In genomic region chr6:41055581-41055980, GRCm38 (mm10) we compare ENCODE assay signal across 9 mouse cellular contexts. TPM values are rescaled to one million over a fixed set of nuclear protein-coding genes. Genes with fewer than 3 reads are reported as not detected.
DNase-seq lines count a peak whose midpoint lies in the region; ATAC-seq and TF ChIP-seq lines count a peak whose summit lies in the region.
"Had no signal": no experiment of that assay in that cellular context is flagged by ENCODE, and none has a peak within 500 bp of the region (broad histone marks: within the 10 kb centered on the region; RNA-seq: fewer than 3 reads in every experiment).

No protein-coding gene starts in this region.

- H3K27ac ChIP-seq in heart, embryonic 11.5 days (ENCODE audit: low read depth, low read length) = no peak overlapping the region
- no peak overlapping the region for H3K27ac ChIP-seq in neural tube, embryonic 15.5 days (replicated peaks)
- H3K27ac ChIP-seq in heart, postnatal 0 days (ENCODE audit: low read depth) = no peak overlapping the region
- H3K27ac ChIP-seq in midbrain, postnatal 0 days (ENCODE audit: low read depth, low read length) = no peak overlapping the region
- H3K27ac ChIP-seq: embryonic facial prominence, embryonic 13.5 days had no signal

- H3K9ac ChIP-seq in heart, embryonic 11.5 days (ENCODE audit: low read depth, low read length) = no peak overlapping the region
- H3K9ac ChIP-seq in neural tube, embryonic 15.5 days (replicated peaks) = no peak overlapping the region
- H3K9ac ChIP-seq in heart, postnatal 0 days (replicated peaks; ENCODE audit: low read depth, low read length) = no peak overlapping the region
- no peak overlapping the region for H3K9ac ChIP-seq in midbrain, postnatal 0 days (replicated peaks; ENCODE audit: low read length, poor library complexity, severe bottlenecking)
- H3K9ac ChIP-seq: embryonic facial prominence, embryonic 13.5 days had no signal

- H3K9me3 ChIP-seq in heart, embryonic 11.5 days (replicated peaks; ENCODE audit: control insufficient read depth, low read length) = no peaks in the 10 kb centered on the region
- H3K9me3 ChIP-seq in neural tube, embryonic 15.5 days (replicated peaks) = no peaks in the 10 kb centered on the region
- H3K9me3 ChIP-seq in heart, postnatal 0 days (replicated peaks; ENCODE audit: control insufficient read depth, low read length) = no peaks in the 10 kb centered on the region
- H3K9me3 ChIP-seq in midbrain, postnatal 0 days (ENCODE audit: low read length) = no peaks in the 10 kb centered on the region
- H3K9me3 ChIP-seq: embryonic facial prominence, embryonic 13.5 days had no signal

- TF ChIP-seq EP300 in heart, postnatal 0 days (IDR thresholded peaks at IDR 0.05; ENCODE audit: low read depth) = no peak

- H3K27me3 ChIP-seq in heart, embryonic 11.5 days (ENCODE audit: control insufficient read depth, insufficient read depth, low read length) = no peaks in the 10 kb centered on the region
- H3K27me3 ChIP-seq in neural tube, embryonic 15.5 days (replicated peaks) = no peaks in the 10 kb centered on the region
- no peaks in the 10 kb centered on the region for H3K27me3 ChIP-seq in heart, postnatal 0 days (ENCODE audit: control insufficient read depth, insufficient read depth, low read length)
- no peaks in the 10 kb centered on the region for H3K27me3 ChIP-seq in midbrain, postnatal 0 days (ENCODE audit: insufficient read depth, low read length)
- H3K27me3 ChIP-seq: embryonic facial prominence, embryonic 13.5 days had no signal

- TF ChIP-seq CTCF in heart, postnatal 0 days (IDR thresholded peaks at IDR 0.05; ENCODE audit: low read depth) = peak; percentile 65
- TF ChIP-seq CTCF in midbrain, postnatal 0 days (IDR thresholded peaks at IDR 0.05) = peak; percentile 79

- H3K4me3 ChIP-seq in heart, embryonic 11.5 days (ENCODE audit: low read depth, low read length) = no peak overlapping the region
- H3K4me3 ChIP-seq in neural tube, embryonic 15.5 days (replicated peaks) = no peak overlapping the region
- no peak overlapping the region for H3K4me3 ChIP-seq in heart, postnatal 0 days (ENCODE audit: low read depth, low read length)
- no peak overlapping the region for H3K4me3 ChIP-seq in midbrain, postnatal 0 days (ENCODE audit: low read depth, low read length)
- H3K4me3 ChIP-seq: embryonic facial prominence, embryonic 13.5 days had no signal

- DNase-seq in heart, adult 9 months (ENCODE audit: low spot score in 2 of 2) = peak; percentile 3
- peak; percentile 53 for DNase-seq in neural tube, embryonic 10.5 days (ENCODE audit: extremely low spot score, low spot score)
- DNase-seq in ZHBTc4 (ENCODE audit: low read depth, low spot score) = peak; percentile 48
- peak; percentile 17 for DNase-seq in heart, postnatal 0 days (ENCODE audit: low spot score)
- DNase-seq in midbrain, postnatal 0 days (ENCODE audit: low spot score) = peak; percentile 53
- DNase-seq in layer of hippocampus, adult 9-11 months = no peak

- no peaks in the 10 kb centered on the region for H3K36me3 ChIP-seq in heart, embryonic 11.5 days (ENCODE audit: control insufficient read depth, insufficient read depth, low read length)
- H3K36me3 ChIP-seq in neural tube, embryonic 15.5 days = no peaks in the 10 kb centered on the region
- H3K36me3 ChIP-seq in heart, postnatal 0 days (replicated peaks; ENCODE audit: control insufficient read depth, insufficient read depth, low read length) = no peaks in the 10 kb centered on the region
- H3K36me3 ChIP-seq in midbrain, postnatal 0 days (ENCODE audit: insufficient read depth, low read length) = no peaks in the 10 kb centered on the region
- H3K36me3 ChIP-seq: embryonic facial prominence, embryonic 13.5 days had no signal

- no peak for ATAC-seq in heart, embryonic 11.5 days (replicated peaks; ENCODE audit: insufficient number of reproducible peaks, low FRiP score, low TSS enrichment)
- no peak for ATAC-seq in neural tube, embryonic 15.5 days (ENCODE audit: low FRiP score)
- no peak for ATAC-seq in heart, postnatal 0 days (ENCODE audit: insufficient read depth, low read depth)
- ATAC-seq in midbrain, postnatal 0 days (ENCODE audit: low FRiP score) = no peak

- no peak overlapping the region for H3K4me2 ChIP-seq in heart, embryonic 11.5 days
- H3K4me2 ChIP-seq in neural tube, embryonic 15.5 days = no peak overlapping the region
- no peak overlapping the region for H3K4me2 ChIP-seq in heart, postnatal 0 days (ENCODE audit: low read depth, low read length)
- no peak overlapping the region for H3K4me2 ChIP-seq in midbrain, postnatal 0 days (ENCODE audit: low read depth, low read length, poor library complexity, severe bottlenecking)
- H3K4me2 ChIP-seq: embryonic facial prominence, embryonic 13.5 days had no signal

- H3K4me1 ChIP-seq in heart, embryonic 11.5 days (ENCODE audit: control insufficient read depth, insufficient read depth, low read length) = no peaks in the 10 kb centered on the region
- no peaks in the 10 kb centered on the region for H3K4me1 ChIP-seq in neural tube, embryonic 15.5 days
- H3K4me1 ChIP-seq in heart, postnatal 0 days (ENCODE audit: control insufficient read depth, insufficient read depth) = 0 out of 2 replicates have a peak, but pooled peaks cover 7% of the 10 kb centered on the region
- no peaks in the 10 kb centered on the region for H3K4me1 ChIP-seq in midbrain, postnatal 0 days (ENCODE audit: insufficient read depth, low read length)
- H3K4me1 ChIP-seq: embryonic facial prominence, embryonic 13.5 days had no signal

- 37% methylated on average over 2 of the region's 2 CpGs for WGBS in heart, embryonic 11.5 days (ENCODE audit: insufficient replicate concordance)
- 32% methylated on average over 2 of the region's 2 CpGs for WGBS in neural tube, embryonic 15.5 days
- 27% methylated on average over 2 of the region's 2 CpGs for WGBS in heart, postnatal 0 days
- WGBS in midbrain, postnatal 0 days = 35% methylated on average over 2 of the region's 2 CpGs

RNA-seq across cellular contexts. Expression of gene 2210010C04Rik, which starts 20.3 kb away (rescaled TPM):
- not detected in 2 replicates for polyA plus RNA-seq in heart, embryonic 11.5 days (2014; fragmentation: Nextera tagmentation; extraction: Ambion mirVana)
- polyA plus RNA-seq in neural tube, embryonic 15.5 days (2015; fragmentation: Nextera tagmentation; extraction: Ambion mirVana) = not detected in 2 replicates
- not detected in 2 replicates for total RNA-seq in heart, postnatal 0 days (2014; rRNA removed; ENCODE audit: low replicate concordance)
- not detected in 2 replicates for polyA plus RNA-seq in heart, postnatal 0 days (2015; fragmentation: Nextera tagmentation; extraction: Ambion mirVana)
- not detected in 2 replicates for total RNA-seq in midbrain, postnatal 0 days (2014; rRNA removed)
- not detected in 2 replicates for polyA plus RNA-seq in midbrain, postnatal 0 days (2015; fragmentation: Nextera tagmentation; extraction: Ambion mirVana)
- polyA plus RNA-seq: embryonic facial prominence, embryonic 13.5 days had no signal

RNA-seq across cellular contexts. Expression of gene Gm2663, which starts 56.3 kb away (rescaled TPM):
- 0.19 TPM in 1 of 2 replicates, not detected in the other for polyA plus RNA-seq in heart, embryonic 11.5 days (2014; fragmentation: Nextera tagmentation; extraction: Ambion mirVana)
- polyA plus RNA-seq in neural tube, embryonic 15.5 days (2015; fragmentation: Nextera tagmentation; extraction: Ambion mirVana) = not detected in 2 replicates
- total RNA-seq in heart, postnatal 0 days (2014; rRNA removed; ENCODE audit: low replicate concordance) = not detected in 2 replicates
- polyA plus RNA-seq in heart, postnatal 0 days (2015; fragmentation: Nextera tagmentation; extraction: Ambion mirVana) = not detected in 2 replicates
- not detected in 2 replicates for total RNA-seq in midbrain, postnatal 0 days (2014; rRNA removed)
- 0.25 TPM in 1 of 2 replicates, not detected in the other for polyA plus RNA-seq in midbrain, postnatal 0 days (2015; fragmentation: Nextera tagmentation; extraction: Ambion mirVana)
- polyA plus RNA-seq: embryonic facial prominence, embryonic 13.5 days had no signal
